Mouse (Mus musculus): ENCODE results near the gene Mtrex. TPM values are rescaled to one million over a fixed set of nuclear protein-coding genes. Genes with fewer than 3 reads are reported as not detected.

Gene Mtrex
- total RNA-seq (2014; rRNA removed), result 24.2 and 34.3 TPM in 2 replicates
- 35.5 and 40.5 TPM in 2 replicates for polyA plus RNA-seq (2015; fragmentation: Nextera tagmentation; extraction: Ambion mirVana)

- DNase-seq (ENCODE audit: low spot score) (peak; percentile 99), ATAC-seq (ENCODE audit: low FRiP score) (peak; percentile 99)
- peaks cover 7% of the 10 kb centered on the region; the same call in 1 of the 2 replicates for H3K4me1 ChIP-seq (ENCODE audit: insufficient read depth, low read length)
- peaks cover 13% of the 10 kb centered on the region for H3K36me3 ChIP-seq (ENCODE audit: insufficient read depth, low read length)
- H3K4me2 ChIP-seq (ENCODE audit: low read depth, low read length, poor library complexity, severe bottlenecking), result peak within 1 kb of the TSS; percentile 73
- peak within 1 kb of the TSS; percentile 93 for H3K4me3 ChIP-seq (ENCODE audit: low read depth, low read length)
- peak within 1 kb of the TSS; percentile 71 for H3K27ac ChIP-seq (ENCODE audit: low read depth, low read length)
- under 1% methylated on average over 57 of the region's 57 CpGs for WGBS
- no peaks in the 10 kb centered on the region for H3K27me3 ChIP-seq (ENCODE audit: insufficient read depth, low read length)
- H3K9me3 ChIP-seq (ENCODE audit: low read length), result no peaks in the 10 kb centered on the region
- peak; percentile 20; the same call in 1 of the 2 replicates for TF ChIP-seq CTCF (IDR thresholded peaks at IDR 0.05)
- peak within 1 kb of the TSS; percentile 83 for H3K9ac ChIP-seq (replicated peaks; ENCODE audit: low read length, poor library complexity, severe bottlenecking)
Measured at GRCm38 (mm10) chr13:112927287-112928001, at the start of gene Mtrex, which contains the start of gene Dhx29. Gene Mtrex (minus strand): TSS chr13:112927398. Gene Dhx29 (plus strand): TSS chr13:112927454.

GRCm38 (mm10) chr13:112976720-112977119 lies 49.5 kb upstream of the Mtrex start:
- Histone ChIP-seq H3K9me3 (ENCODE audit: low read length) (no peaks in the 10 kb centered on the region), H3K9ac (replicated peaks; ENCODE audit: low read length, poor library complexity, severe bottlenecking) (no peak overlapping the region), H3K27ac (ENCODE audit: low read depth, low read length) (no peak overlapping the region), H3K4me1 (ENCODE audit: insufficient read depth, low read length) (no peaks in the 10 kb centered on the region), H3K36me3 (ENCODE audit: insufficient read depth, low read length) (no peaks in the 10 kb centered on the region), H3K4me2 (ENCODE audit: low read depth, low read length, poor library complexity, severe bottlenecking) (no peak overlapping the region), H3K4me3 (ENCODE audit: low read depth, low read length) (no peak overlapping the region), H3K27me3 (ENCODE audit: insufficient read depth, low read length) (no peaks in the 10 kb centered on the region; the same call in 1 of the 2 replicates)
- WGBS, result 45% methylated on average over 10 of the region's 10 CpGs
- no peak for TF ChIP-seq CTCF (IDR thresholded peaks at IDR 0.05)
- ATAC-seq (ENCODE audit: low FRiP score), result no peak
- no peak for DNase-seq (ENCODE audit: low spot score)

- H3K27me3 ChIP-seq (ENCODE audit: insufficient read depth, low read length), result no peaks in the 10 kb centered on the region
- no peak for TF ChIP-seq CTCF (IDR thresholded peaks at IDR 0.05)
- no peak overlapping the region for H3K9ac ChIP-seq (replicated peaks; ENCODE audit: low read length, poor library complexity, severe bottlenecking)
- 93% methylated on average over 5 of the region's 5 CpGs for WGBS
- no peak overlapping the region for H3K4me3 ChIP-seq (ENCODE audit: low read depth, low read length)
- DNase-seq (ENCODE audit: low spot score) (no peak), ATAC-seq (ENCODE audit: low FRiP score) (no peak)
- no peak overlapping the region for H3K4me2 ChIP-seq (ENCODE audit: low read depth, low read length, poor library complexity, severe bottlenecking)
- no peaks in the 10 kb centered on the region for H3K4me1 ChIP-seq (ENCODE audit: insufficient read depth, low read length)
- peaks cover 45% of the 10 kb centered on the region for H3K36me3 ChIP-seq (ENCODE audit: insufficient read depth, low read length)
- H3K27ac ChIP-seq (ENCODE audit: low read depth, low read length), result no peak overlapping the region
- H3K9me3 ChIP-seq (ENCODE audit: low read length), result no peaks in the 10 kb centered on the region
Measured at GRCm38 (mm10) chr13:112967267-112967666, 40.1 kb upstream of the Mtrex start.

GRCm38 (mm10) chr13:112964421-112964820 lies 37.2 kb upstream of the Mtrex start:
- no peaks in the 10 kb centered on the region for H3K4me1 ChIP-seq (ENCODE audit: insufficient read depth, low read length)
- ATAC-seq (ENCODE audit: low FRiP score) (no peak), DNase-seq (ENCODE audit: low spot score) (no peak)
- H3K27ac ChIP-seq (ENCODE audit: low read depth, low read length), result no peak overlapping the region
- no peaks in the 10 kb centered on the region for H3K9me3 ChIP-seq (ENCODE audit: low read length)
- H3K9ac ChIP-seq (replicated peaks; ENCODE audit: low read length, poor library complexity, severe bottlenecking), result no peak overlapping the region
- 91% methylated on average over 12 of the region's 12 CpGs for WGBS
- H3K27me3 ChIP-seq (ENCODE audit: insufficient read depth, low read length), result no peaks in the 10 kb centered on the region
- TF ChIP-seq CTCF (IDR thresholded peaks at IDR 0.05), result no peak
- no peak overlapping the region for H3K4me2 ChIP-seq (ENCODE audit: low read depth, low read length, poor library complexity, severe bottlenecking)
- H3K4me3 ChIP-seq (ENCODE audit: low read depth, low read length), result no peak overlapping the region
- H3K36me3 ChIP-seq (ENCODE audit: insufficient read depth, low read length), result peaks cover 57% of the 10 kb centered on the region

- Histone ChIP-seq H3K27me3 (ENCODE audit: insufficient read depth, low read length) (no peaks in the 10 kb centered on the region), H3K9ac (replicated peaks; ENCODE audit: low read length, poor library complexity, severe bottlenecking) (no peak overlapping the region), H3K36me3 (ENCODE audit: insufficient read depth, low read length) (peaks cover 53% of the 10 kb centered on the region), H3K27ac (ENCODE audit: low read depth, low read length) (no peak overlapping the region), H3K9me3 (ENCODE audit: low read length) (no peaks in the 10 kb centered on the region), H3K4me3 (ENCODE audit: low read depth, low read length) (no peak overlapping the region), H3K4me2 (ENCODE audit: low read depth, low read length, poor library complexity, severe bottlenecking) (no peak overlapping the region), H3K4me1 (ENCODE audit: insufficient read depth, low read length) (no peaks in the 10 kb centered on the region)
- DNase-seq (ENCODE audit: low spot score) (no peak), ATAC-seq (ENCODE audit: low FRiP score) (no peak)
- WGBS, result 78% methylated on average over 5 of the region's 5 CpGs
- no peak for TF ChIP-seq CTCF (IDR thresholded peaks at IDR 0.05)
Measured at GRCm38 (mm10) chr13:112963081-112963480, 35.9 kb upstream of the Mtrex start.

GRCm38 (mm10) chr13:112954067-112954466 lies 26.9 kb upstream of the Mtrex start:
- no peak for DNase-seq (ENCODE audit: low spot score)
- Histone ChIP-seq H3K9ac (replicated peaks; ENCODE audit: low read length, poor library complexity, severe bottlenecking) (no peak overlapping the region), H3K4me1 (ENCODE audit: insufficient read depth, low read length) (no peaks in the 10 kb centered on the region), H3K9me3 (ENCODE audit: low read length) (no peaks in the 10 kb centered on the region), H3K27ac (ENCODE audit: low read depth, low read length) (no peak overlapping the region), H3K4me3 (ENCODE audit: low read depth, low read length) (no peak overlapping the region), H3K4me2 (ENCODE audit: low read depth, low read length, poor library complexity, severe bottlenecking) (no peak overlapping the region), H3K27me3 (ENCODE audit: insufficient read depth, low read length) (no peaks in the 10 kb centered on the region), H3K36me3 (ENCODE audit: insufficient read depth, low read length) (peaks cover 73% of the 10 kb centered on the region)
- TF ChIP-seq CTCF (IDR thresholded peaks at IDR 0.05), result no peak
- no peak for ATAC-seq (ENCODE audit: low FRiP score)
- WGBS, result 93% methylated on average over 8 of the region's 8 CpGs
